Comparison of ENCODE assay signal across 8 mouse cellular contexts in genomic region chr11:88891446-88891845, GRCm38 (mm10). TPM values are rescaled to one million over a fixed set of nuclear protein-coding genes. Genes with fewer than 3 reads are reported as not detected.
A peak's percentile ranks its signal among the peaks of the same experiment; 100 is the strongest.
DNase-seq lines count a peak whose midpoint lies in the region.

No protein-coding gene starts in this region.

- peak; percentile 20 for DNase-seq in T-cell, adult 2 months (ENCODE audit: low spot score)
- DNase-seq in cerebellum, adult 9-10 months = peak; percentile 80
- DNase-seq in gastrocnemius, adult 18-20 months (ENCODE audit: low spot score) = peak; percentile 31
- peak; percentile 29 for DNase-seq in heart, postnatal 4 days
- peak; percentile 20 to 40 for DNase-seq in layer of hippocampus, postnatal 10 days (ENCODE audit: low spot score in 2 of 2)
- DNase-seq in ovary, adult 18-20 months (ENCODE audit: low spot score) = peak; percentile 34
- DNase-seq in testis, postnatal 10 days (ENCODE audit: low spot score) = peak; percentile 68
- DNase-seq in urinary bladder, postnatal 10 days (ENCODE audit: low spot score) = peak; percentile 41

RNA-seq across cellular contexts. Expression of gene Akap1, which starts 27.1 kb away (rescaled TPM):
- 10 to 100 TPM; 54.5 to 82.7 TPM for total RNA-seq in gastrocnemius, adult 18-20 months (2021)
- total RNA-seq in heart, postnatal 4 days (2021) = 100 to 1,000 TPM; 105 TPM
- total RNA-seq in layer of hippocampus, postnatal 10 days (2021) = 10 to 100 TPM; 44.1 to 45.8 TPM

Comparison
In these comparisons a context has a peak if more than half of its experiments do, and no peak if none do; other contexts are left out.
1. Peak in every context shown above with its lines: DNase-seq.
2. DNase-seq: peak in every context shown above with its lines; median percentile 80 in cerebellum, adult 9-10 months; 68 in testis, postnatal 10 days; 41 in urinary bladder, postnatal 10 days; 34 in ovary, adult 18-20 months; 31 in gastrocnemius, adult 18-20 months; 30 in layer of hippocampus, postnatal 10 days; 29 in heart, postnatal 4 days; 20 in T-cell, adult 2 months.